Mouse (Mus musculus): Measurements from ENCODE around the gene Ubxn11. TPM values are rescaled to one million over a fixed set of nuclear protein-coding genes. Genes with fewer than 3 reads are reported as not detected.

Ubxn11 gene
- polyA plus RNA-seq (2021; fragmentation: Nextera tagmentation): 11.6 and 12.2 TPM in 2 replicates
- long read RNA-seq, experiment 1, transcript Ubxn11-202 (15 exons, 1,573 nt): major isoform, 20 of 83 reads
- long read RNA-seq, experiment 1, partial matches to known transcripts: 13 of 83 reads
- long read RNA-seq, experiment 1, other reads (novel, unspliced or antisense): 49 of 83 reads
- long read RNA-seq, experiment 2, partial matches to known transcripts: 3 of 15 reads
- long read RNA-seq, experiment 2, other reads (novel, unspliced or antisense): 11 of 15 reads

DNA sequence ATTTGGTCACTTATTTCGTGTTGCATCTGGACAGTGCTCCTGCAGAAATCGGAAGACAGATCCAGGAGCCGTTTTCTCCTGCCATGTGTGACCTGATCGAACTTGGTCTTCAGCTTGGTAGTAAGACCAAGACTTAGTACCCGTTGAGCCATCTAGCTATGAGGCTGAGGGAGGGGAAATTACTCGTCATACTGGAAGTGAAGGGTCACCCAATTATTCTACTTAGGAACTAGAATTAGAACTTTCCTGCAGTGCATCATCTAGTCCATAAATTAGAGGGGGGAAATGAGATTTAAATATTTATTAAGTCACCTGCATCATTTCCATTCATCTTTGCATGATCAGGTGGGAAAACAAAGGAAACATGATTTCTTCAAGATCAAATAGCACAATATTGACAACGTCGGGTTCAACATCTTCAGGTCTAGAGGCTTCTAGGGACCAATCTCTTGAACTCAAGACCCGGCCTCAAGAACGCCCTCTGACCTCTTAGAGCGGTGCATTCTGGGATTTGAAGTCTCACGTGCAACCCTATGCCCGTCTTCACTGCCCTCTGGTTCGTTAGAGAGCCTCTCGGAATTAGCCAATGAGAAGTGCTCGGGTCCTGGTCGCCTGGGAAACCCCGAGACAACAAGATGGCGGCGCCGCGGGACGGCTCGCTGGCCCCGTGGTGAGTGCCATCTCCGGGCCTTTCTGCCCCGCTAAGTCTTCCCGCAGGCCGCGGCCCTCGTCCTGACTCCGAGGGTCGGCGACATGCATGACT is at the start of gene Ubxn11:
TSS of gene Ubxn11 (plus strand) at position 592 of the 763 bp plus-strand sequence.

DNA sequence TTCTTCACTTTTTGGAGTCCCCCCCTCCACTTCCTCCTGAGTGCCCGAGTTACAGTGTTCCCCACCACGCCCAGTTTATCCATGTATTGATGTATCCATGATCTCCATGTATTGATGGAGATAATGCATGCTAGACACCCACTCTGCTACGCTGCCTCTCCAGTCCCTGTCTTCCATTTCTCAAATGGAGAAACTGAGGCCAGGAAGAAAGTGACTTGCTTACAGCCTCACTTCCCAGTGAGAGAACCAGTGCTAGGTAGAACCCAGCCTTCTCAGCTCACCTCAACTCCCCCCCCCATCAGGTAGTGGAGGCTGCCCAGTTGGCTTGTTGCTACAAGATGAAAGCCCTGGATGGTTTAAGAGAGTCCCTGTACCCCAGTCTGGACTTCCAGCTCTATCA is 48.8 kb upstream of the Ubxn11 start, which contains the start of gene Zfp683:
TSS of gene Zfp683 (plus strand) at position 301 of the 400 bp plus-strand sequence.

DNA sequence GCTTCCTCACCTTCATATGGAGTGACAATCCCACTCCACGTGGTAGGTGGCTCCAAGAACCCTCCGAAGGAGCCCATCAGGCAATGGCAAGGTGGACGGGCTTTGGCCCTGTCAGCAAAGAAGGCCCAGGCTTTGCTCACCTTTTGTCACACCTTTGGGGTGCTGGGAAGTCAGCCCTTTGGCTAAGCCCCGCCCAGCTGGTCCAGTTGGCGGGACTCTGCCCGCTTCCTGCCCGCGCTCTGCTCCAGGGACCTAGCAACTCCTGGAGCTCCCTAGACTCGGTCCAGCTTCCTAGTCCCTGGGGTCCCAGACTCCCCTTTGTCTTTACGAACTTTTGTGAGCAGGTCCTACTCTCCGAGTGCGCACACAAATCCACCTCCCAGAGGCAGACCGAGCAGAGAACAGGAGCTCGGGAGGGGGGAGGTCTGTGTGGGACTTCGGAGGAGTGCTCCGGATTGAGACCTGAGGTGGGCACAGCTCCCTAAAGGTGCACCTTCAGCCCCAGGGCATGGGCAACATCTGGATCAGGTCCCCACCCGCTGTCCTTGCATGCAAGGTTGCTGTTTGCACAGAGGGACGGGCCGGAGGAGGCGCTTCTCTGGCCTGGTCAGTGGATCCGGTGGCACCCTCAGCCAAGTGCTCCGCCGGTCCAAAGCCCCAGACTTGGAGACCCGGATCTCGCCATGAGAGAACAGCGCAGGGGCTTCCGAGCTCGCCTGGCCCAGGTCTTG is 42.1 kb upstream of the Ubxn11 start, which contains the start of gene Crybg2:
TSS of gene Crybg2 (plus strand) at position 681 of the 731 bp plus-strand sequence.

DNA sequence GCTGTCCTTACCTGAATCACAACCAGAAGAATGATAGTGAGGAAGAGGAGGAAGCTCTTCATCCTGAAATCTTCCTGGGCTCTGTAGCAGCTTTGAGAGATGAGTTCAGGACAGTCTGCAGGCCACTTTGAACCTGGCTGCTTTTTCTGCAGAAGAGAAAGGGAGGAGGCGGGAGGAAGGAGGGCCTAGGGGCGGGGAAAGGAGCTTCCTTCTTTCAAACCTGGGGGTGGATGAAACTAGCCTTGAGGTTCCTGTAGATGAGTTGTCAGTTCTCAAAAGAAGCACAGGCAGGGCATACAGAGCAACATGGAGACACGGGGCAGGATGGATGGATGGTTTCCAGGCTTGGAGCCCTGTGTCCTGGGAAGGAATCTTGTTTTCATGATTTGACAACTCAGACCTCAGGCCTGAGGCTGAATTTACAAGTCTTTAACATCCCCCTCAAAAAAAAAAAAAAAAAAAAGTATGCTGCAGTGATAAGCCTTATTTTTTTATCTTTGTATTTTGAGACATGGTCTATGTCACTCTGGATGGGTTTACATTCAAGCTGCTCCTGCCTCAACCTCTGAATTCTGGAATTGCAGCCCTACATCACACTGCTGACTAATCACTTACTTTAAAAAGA is 7.3 kb upstream of the Ubxn11 start, which contains the start of gene Cd52:
TSS of gene Cd52 (minus strand) at position 160 of the 625 bp plus-strand sequence.

DNA sequence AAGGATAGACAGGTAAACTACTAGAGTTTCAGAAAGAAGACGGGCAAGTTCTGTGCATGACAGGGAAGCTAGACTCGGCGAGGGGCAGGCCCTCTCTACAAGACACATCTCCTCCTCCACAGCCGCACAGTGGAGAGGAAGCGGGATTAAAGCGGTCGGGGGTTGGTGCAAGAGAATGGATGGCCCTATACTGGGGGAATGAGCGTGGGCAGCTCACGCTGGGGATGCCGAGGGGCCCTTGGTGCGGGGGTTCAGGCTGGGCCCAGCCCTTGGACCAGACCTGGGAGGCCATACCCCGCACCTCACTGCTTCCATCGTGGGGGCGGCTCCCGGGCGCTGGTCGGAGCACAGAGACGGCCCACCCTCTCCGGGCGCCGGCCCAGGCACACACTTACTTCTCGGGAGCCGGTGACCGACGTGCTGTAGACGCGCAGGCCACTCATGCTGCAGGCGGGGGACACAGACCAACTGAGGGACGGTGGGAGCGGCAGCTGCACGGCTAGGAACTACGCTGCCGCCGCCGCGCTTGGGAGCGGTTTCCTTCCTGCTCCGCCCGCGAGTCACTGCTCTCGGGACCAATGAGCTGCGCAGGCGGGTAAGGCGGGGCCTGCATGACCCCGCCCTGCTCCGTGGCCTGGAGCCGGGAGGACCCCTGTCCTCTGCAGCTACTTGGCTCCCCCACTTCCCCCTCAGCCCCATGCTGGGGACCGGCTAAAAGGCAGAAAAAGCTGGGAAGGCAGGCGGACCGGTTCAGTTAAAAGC is 26.0 kb downstream of the Ubxn11 start, which contains the start of gene Sh3bgrl3:
TSS of gene Sh3bgrl3 (minus strand) at position 569 of the 762 bp plus-strand sequence.

Other genes with a start within 250 kb of the Ubxn11 start
- 4.7 and 9.6 TPM in 2 replicates for gene Rps6ka1, start 214.8 kb upstream of the Ubxn11 start, polyA plus RNA-seq (2021; fragmentation: Nextera tagmentation)
- 230 and 238 TPM in 2 replicates for gene Hmgn2, start 133.9 kb upstream of the Ubxn11 start, polyA plus RNA-seq (2021; fragmentation: Nextera tagmentation)
- 39.7 and 42.1 TPM in 2 replicates for gene Dhdds, start 101.7 kb upstream of the Ubxn11 start, polyA plus RNA-seq (2021; fragmentation: Nextera tagmentation)
- not detected in 2 replicates for gene Lin28a, start 83.7 kb upstream of the Ubxn11 start, polyA plus RNA-seq (2021; fragmentation: Nextera tagmentation)
- not detected in 2 replicates for gene Zfp683, start 48.7 kb upstream of the Ubxn11 start, polyA plus RNA-seq (2021; fragmentation: Nextera tagmentation)
- gene Crybg2, start 41.8 kb upstream of the Ubxn11 start, polyA plus RNA-seq (2021; fragmentation: Nextera tagmentation): 4.6 and 8.1 TPM in 2 replicates
- 17.1 and 21.5 TPM in 2 replicates for gene Cd52, start 7.5 kb upstream of the Ubxn11 start, polyA plus RNA-seq (2021; fragmentation: Nextera tagmentation)
- 657 and 660 TPM in 2 replicates for gene Sh3bgrl3, start 26.2 kb downstream of the Ubxn11 start, polyA plus RNA-seq (2021; fragmentation: Nextera tagmentation)
- gene Cep85, start 84.5 kb downstream of the Ubxn11 start, polyA plus RNA-seq (2021; fragmentation: Nextera tagmentation): 12.4 and 12.5 TPM in 2 replicates
- gene Gm7534, start 100.4 kb downstream of the Ubxn11 start, polyA plus RNA-seq (2021; fragmentation: Nextera tagmentation): not detected in 2 replicates
- not detected in 2 replicates for gene Catsper4, start 124.8 kb downstream of the Ubxn11 start, polyA plus RNA-seq (2021; fragmentation: Nextera tagmentation)
- gene Cnksr1, start 135.8 kb downstream of the Ubxn11 start, polyA plus RNA-seq (2021; fragmentation: Nextera tagmentation): 0.21 TPM in 1 of 2 replicates, not detected in the other
- gene E130218I03Rik, start 141.1 kb downstream of the Ubxn11 start, polyA plus RNA-seq (2021; fragmentation: Nextera tagmentation): 0.45 and 0.63 TPM in 2 replicates
- 16.6 and 17.3 TPM in 2 replicates for gene Zfp593, start 143.0 kb downstream of the Ubxn11 start, polyA plus RNA-seq (2021; fragmentation: Nextera tagmentation)
- gene Gm30191, start 144.4 kb downstream of the Ubxn11 start, polyA plus RNA-seq (2021; fragmentation: Nextera tagmentation): not detected in 2 replicates
- gene Grrp1, start 151.5 kb downstream of the Ubxn11 start, polyA plus RNA-seq (2021; fragmentation: Nextera tagmentation): 5.0 and 6.2 TPM in 2 replicates
- gene Pdik1l, start 185.3 kb downstream of the Ubxn11 start, polyA plus RNA-seq (2021; fragmentation: Nextera tagmentation): 8.8 and 12.5 TPM in 2 replicates
- 0.15 TPM in 1 of 2 replicates, not detected in the other for gene Trim63, start 212.6 kb downstream of the Ubxn11 start, polyA plus RNA-seq (2021; fragmentation: Nextera tagmentation)
- gene Slc30a2, start 240.6 kb downstream of the Ubxn11 start, polyA plus RNA-seq (2021; fragmentation: Nextera tagmentation): 0.53 and 0.59 TPM in 2 replicates

Measured in left cerebral cortex, adult 6 months (tissue).